Mouse (Mus musculus) bone marrow, adult 2 months (tissue): ENCODE measurements around the gene Hoxc4.

ENCODE experiments used
- CTCF ChIP-seq: fragments of 200-500 bp; IDR thresholded peaks from 2 replicates; pipeline ENCODE4 v1.5.1; 2011; ENCODE audit warnings: low read length, control low read depth; ENCODE audit not compliant: control insufficient read depth, insufficient read depth
- POLR2A ChIP-seq: fragments of 200-500 bp; IDR thresholded peaks from 2 replicates; pipeline ENCODE4 v1.6.1; 2011; ENCODE audit warnings: low read depth, mild to moderate bottlenecking, control low read depth, low read length, borderline replicate concordance; ENCODE audit not compliant: control insufficient read depth

- no peak for TF ChIP-seq POLR2A
- TF ChIP-seq CTCF = no peak
These were observed 16.8 kb downstream of the Hoxc4 start for GRCm38 (mm10) chr15:103035548-103035881.
